Mouse (Mus musculus): ENCODE measurements at regions not wholly inside any gene's neighbourhood (a gene's known extent, or its start where the extent isn't known, plus 50 kb on each side); places are given as distances from the start of the nearest gene placed in this dataset.

DNA sequence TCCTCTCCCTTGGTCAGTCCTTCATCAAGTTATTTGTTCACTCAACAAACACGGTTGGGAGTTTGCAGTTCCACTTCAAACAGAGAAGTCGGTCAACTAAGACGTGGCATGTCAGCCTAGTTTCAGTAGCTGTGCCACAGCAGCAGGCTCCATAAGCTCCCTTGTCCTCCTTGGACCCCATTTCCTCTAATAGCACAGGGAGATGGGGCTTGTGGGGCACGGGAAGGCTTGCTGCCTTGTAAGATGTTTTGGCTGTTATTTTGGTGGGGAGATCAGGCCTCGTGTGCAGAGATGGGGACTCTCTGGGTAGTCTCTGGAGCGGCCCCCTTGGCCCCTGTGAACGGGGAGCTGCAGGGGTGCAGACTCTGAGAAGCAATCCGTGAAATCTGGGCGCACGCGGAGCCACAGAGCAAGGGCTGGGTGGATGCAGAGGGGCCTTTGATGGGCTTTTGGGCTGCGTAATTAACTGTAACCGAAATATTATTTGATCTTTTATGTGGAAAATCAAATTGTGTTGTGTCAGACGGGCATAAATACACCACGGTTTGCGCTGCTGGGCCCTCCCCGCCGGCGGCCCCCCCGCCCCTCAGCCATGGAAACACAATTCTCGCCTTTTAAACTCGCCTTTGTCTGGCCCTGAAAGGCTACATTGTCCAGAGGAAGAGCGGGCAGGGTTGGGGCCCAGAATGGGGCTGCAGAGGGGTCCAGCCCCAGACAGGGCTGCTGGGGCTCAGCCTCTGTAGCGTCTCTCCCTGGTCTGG, 137.6 kb downstream of the Mn1 start:
- Histone ChIP-seq H3K4me2 (0 out of 2 replicates have a peak overlapping the region, but pooled peaks have one; percentile 12), H3K27me3 (peaks cover 55% of the 10 kb centered on the region), H3K4me1 (peaks cover 27% of the 10 kb centered on the region), H3K4me3 (replicated peaks) (no peak overlapping the region), H3K9me3 (replicated peaks) (no peaks in the 10 kb centered on the region), H3K36me3 (no peaks in the 10 kb centered on the region), H3K9ac (no peak overlapping the region), H3K27ac (peak overlapping the region; percentile 75)
- 0 out of 2 replicates have a peak, but pooled peaks have one; percentile 31 for ATAC-seq (replicated peaks; ENCODE audit: low FRiP score)
- 21% methylated on average over 24 of the region's 24 CpGs for WGBS

- Histone ChIP-seq H3K27me3 (peaks cover 54% of the 10 kb centered on the region), H3K36me3 (no peaks in the 10 kb centered on the region), H3K9me3 (replicated peaks) (no peaks in the 10 kb centered on the region), H3K4me3 (replicated peaks) (no peak overlapping the region), H3K4me2 (0 out of 2 replicates have a peak overlapping the region, but pooled peaks have one; percentile 12), H3K9ac (no peak overlapping the region), H3K4me1 (peaks cover 27% of the 10 kb centered on the region), H3K27ac (peak overlapping the region; percentile 75)
- peak; percentile 31; the same call in 1 of the 2 replicates for ATAC-seq (replicated peaks; ENCODE audit: low FRiP score)
- 20% methylated on average over 5 of the region's 5 CpGs for WGBS
Measured at GRCm38 (mm10) chr5:111555312-111555957, 138.3 kb downstream of the Mn1 start.

DNA sequence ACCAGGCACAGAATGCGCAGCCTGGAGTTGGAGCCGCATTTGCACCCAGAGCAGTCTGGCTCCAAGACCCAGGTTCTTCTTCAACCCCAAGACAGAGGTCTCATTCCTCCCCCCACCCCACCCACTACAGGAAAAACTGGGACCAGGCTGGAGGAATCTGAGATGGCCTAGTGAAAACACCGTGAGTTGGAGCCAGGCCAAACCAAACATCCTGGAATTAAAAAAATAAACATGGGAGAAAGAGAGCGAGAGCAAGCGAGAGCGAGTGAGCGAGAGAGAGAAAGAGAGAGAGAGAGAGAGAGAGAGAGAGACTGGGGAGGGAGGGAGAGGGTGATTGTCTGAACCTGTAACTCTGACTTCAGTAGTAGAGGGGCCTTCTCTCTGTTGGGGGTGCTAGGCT, 138.8 kb downstream of the Mn1 start:
- Histone ChIP-seq H3K4me1 (peaks cover 33% of the 10 kb centered on the region), H3K27me3 (peaks cover 56% of the 10 kb centered on the region), H3K4me2 (no peak overlapping the region), H3K9ac (no peak overlapping the region), H3K27ac (peak overlapping the region; percentile 75), H3K36me3 (no peaks in the 10 kb centered on the region), H3K4me3 (replicated peaks) (no peak overlapping the region), H3K9me3 (replicated peaks) (no peaks in the 10 kb centered on the region)
- ATAC-seq (replicated peaks; ENCODE audit: low FRiP score): peak; percentile 61
- WGBS: 21% methylated on average over 7 of the region's 7 CpGs

DNA sequence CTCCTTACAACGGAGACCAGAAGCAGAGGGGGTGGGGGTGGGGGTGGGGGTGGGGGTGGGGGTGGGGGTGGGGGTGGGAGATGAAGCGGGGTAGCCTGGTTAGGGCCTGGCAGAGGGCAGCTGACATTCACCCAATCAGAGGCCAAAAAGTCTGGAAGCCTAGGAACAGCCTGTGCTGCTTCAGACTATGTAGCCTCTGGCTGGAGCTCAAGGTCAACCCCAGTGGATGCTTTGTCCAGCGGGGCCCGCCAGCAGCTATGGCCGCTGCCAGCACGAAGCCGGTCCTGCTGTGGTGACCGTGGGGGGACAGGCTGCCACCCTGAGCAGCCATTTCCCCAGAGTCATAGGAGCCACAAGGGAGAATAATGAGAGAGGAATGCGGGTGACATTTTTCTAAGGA, 143.3 kb downstream of the Mn1 start:
- H3K9ac ChIP-seq: no peak overlapping the region
- no peaks in the 10 kb centered on the region for H3K9me3 ChIP-seq (replicated peaks)
- no peak overlapping the region for H3K4me3 ChIP-seq (replicated peaks)
- no peak for ATAC-seq (replicated peaks; ENCODE audit: low FRiP score)
- H3K36me3 ChIP-seq: no peaks in the 10 kb centered on the region
- 62% methylated on average over 9 of the region's 9 CpGs for WGBS
- no peak overlapping the region for H3K4me2 ChIP-seq
- H3K4me1 ChIP-seq: peaks cover 19% of the 10 kb centered on the region
- H3K27ac ChIP-seq: no peak overlapping the region
- peaks cover 71% of the 10 kb centered on the region for H3K27me3 ChIP-seq

GRCm38 (mm10) chr5:111561301-111561700, 144.1 kb downstream of the Mn1 start:
- peaks cover 80% of the 10 kb centered on the region for H3K27me3 ChIP-seq
- H3K9me3 ChIP-seq (replicated peaks): no peaks in the 10 kb centered on the region
- H3K27ac ChIP-seq: no peak overlapping the region
- H3K4me2 ChIP-seq: no peak overlapping the region
- H3K4me3 ChIP-seq (replicated peaks): no peak overlapping the region
- H3K9ac ChIP-seq: no peak overlapping the region
- 67% methylated on average over 10 of the region's 10 CpGs for WGBS
- H3K4me1 ChIP-seq: peaks cover 11% of the 10 kb centered on the region
- no peak for ATAC-seq (replicated peaks; ENCODE audit: low FRiP score)
- H3K36me3 ChIP-seq: no peaks in the 10 kb centered on the region

DNA sequence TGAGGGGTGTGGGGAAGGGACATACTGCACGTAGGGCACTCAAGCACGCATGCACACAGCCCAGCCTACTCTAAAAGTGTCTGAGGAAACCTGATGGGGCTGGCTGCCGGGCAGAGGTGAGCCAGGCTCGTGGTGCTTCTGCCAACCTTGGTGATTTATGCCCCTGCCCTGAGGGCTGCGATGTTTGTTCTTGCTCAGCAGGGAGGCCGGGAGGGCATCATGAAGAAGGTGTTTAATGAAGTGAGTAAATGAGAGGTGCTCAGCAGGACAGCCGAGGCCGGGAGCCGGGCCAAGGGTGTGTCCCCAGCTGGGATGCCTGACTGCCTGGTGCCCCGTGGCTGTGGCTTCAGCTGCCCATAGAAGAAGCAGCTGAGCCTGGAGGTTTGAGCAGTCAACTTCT, 153.7 kb downstream of the Mn1 start:
- no peak overlapping the region for H3K4me2 ChIP-seq
- H3K27me3 ChIP-seq: peaks cover 85% of the 10 kb centered on the region
- no peak overlapping the region for H3K27ac ChIP-seq
- H3K4me1 ChIP-seq: peaks cover 31% of the 10 kb centered on the region
- H3K9me3 ChIP-seq (replicated peaks): no peaks in the 10 kb centered on the region
- H3K36me3 ChIP-seq: no peaks in the 10 kb centered on the region
- no peak overlapping the region for H3K4me3 ChIP-seq (replicated peaks)
- ATAC-seq (replicated peaks; ENCODE audit: low FRiP score): peak; percentile 88
- 6% methylated on average over 10 of the region's 10 CpGs for WGBS
- H3K9ac ChIP-seq: no peak overlapping the region

- Histone ChIP-seq H3K9me3 (replicated peaks) (no peaks in the 10 kb centered on the region), H3K9ac (no peak overlapping the region), H3K4me1 (peaks cover 52% of the 10 kb centered on the region), H3K27me3 (peaks cover 88% of the 10 kb centered on the region), H3K27ac (no peak overlapping the region), H3K36me3 (no peaks in the 10 kb centered on the region), H3K4me3 (replicated peaks) (no peak overlapping the region), H3K4me2 (no peak overlapping the region)
- no peak for ATAC-seq (replicated peaks; ENCODE audit: low FRiP score)
- WGBS: 12% methylated on average over 13 of the region's 13 CpGs
Measured at GRCm38 (mm10) chr5:111573265-111573873, 156.2 kb downstream of the Mn1 start.

DNA sequence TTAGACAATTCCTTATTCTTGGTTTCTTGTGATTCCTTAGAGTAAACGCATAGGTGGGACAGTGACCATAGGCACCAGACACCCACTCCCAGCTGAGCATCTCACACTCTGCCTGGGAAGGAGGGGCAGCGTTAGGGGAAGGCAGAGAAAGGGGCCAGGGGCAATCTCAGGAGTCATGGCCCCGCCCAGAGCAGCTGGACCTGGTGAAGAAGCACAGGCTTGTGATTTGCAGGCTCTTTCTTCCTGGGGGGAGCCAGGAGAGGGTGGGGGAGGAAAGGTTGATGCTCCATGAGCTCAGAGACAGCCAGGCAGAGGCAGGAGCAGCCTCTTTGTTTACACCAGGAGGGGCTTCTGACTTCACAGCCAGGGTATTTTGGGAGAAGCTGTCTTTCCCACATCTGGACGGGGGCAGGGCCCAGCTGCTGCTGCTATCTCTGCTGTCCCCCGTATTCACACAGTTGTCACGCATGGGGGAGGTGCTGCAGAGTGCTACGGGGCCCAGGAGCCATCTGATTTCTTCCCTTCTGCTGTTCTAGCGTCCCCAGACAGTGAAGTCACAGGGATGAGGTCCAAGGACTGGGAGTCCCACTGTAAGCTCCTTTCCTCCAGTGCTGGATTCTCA, 157.2 kb downstream of the Mn1 start:
- H3K4me2 ChIP-seq: no peak overlapping the region
- H3K9ac ChIP-seq: no peak overlapping the region
- H3K9me3 ChIP-seq (replicated peaks): no peaks in the 10 kb centered on the region
- peaks cover 88% of the 10 kb centered on the region for H3K27me3 ChIP-seq
- H3K27ac ChIP-seq: no peak overlapping the region
- peaks cover 62% of the 10 kb centered on the region for H3K4me1 ChIP-seq
- H3K36me3 ChIP-seq: no peaks in the 10 kb centered on the region
- H3K4me3 ChIP-seq (replicated peaks): no peak overlapping the region
- no peak for ATAC-seq (replicated peaks; ENCODE audit: low FRiP score)
- WGBS: 17% methylated on average over 8 of the region's 8 CpGs

DNA sequence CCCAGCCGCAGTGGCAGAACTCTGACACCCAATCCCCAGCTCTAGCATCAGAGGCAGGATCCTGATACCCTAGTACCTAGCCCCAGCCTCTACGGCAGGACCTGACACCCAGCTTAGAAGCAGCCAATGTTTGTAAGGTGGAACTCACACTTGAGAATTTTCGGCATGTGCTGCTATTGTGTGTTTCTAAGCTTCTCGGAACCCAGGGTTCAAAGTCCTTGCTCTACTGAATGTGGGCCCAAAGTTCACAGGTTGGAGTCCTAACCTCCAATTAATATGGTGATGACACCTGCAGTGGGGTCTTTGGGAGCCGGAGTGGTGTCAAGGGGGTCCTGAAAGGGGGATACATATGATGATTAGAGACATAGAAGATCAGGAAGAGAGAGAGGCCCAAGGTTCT, 158.2 kb downstream of the Mn1 start:
- H3K4me2 ChIP-seq: no peak overlapping the region
- H3K27ac ChIP-seq: no peak overlapping the region
- H3K36me3 ChIP-seq: no peaks in the 10 kb centered on the region
- 78% methylated on average over 5 of the region's 5 CpGs for WGBS
- no peak for ATAC-seq (replicated peaks; ENCODE audit: low FRiP score)
- peaks cover 66% of the 10 kb centered on the region for H3K4me1 ChIP-seq
- H3K27me3 ChIP-seq: peaks cover 84% of the 10 kb centered on the region
- H3K9me3 ChIP-seq (replicated peaks): no peaks in the 10 kb centered on the region
- H3K4me3 ChIP-seq (replicated peaks): no peak overlapping the region
- no peak overlapping the region for H3K9ac ChIP-seq

DNA sequence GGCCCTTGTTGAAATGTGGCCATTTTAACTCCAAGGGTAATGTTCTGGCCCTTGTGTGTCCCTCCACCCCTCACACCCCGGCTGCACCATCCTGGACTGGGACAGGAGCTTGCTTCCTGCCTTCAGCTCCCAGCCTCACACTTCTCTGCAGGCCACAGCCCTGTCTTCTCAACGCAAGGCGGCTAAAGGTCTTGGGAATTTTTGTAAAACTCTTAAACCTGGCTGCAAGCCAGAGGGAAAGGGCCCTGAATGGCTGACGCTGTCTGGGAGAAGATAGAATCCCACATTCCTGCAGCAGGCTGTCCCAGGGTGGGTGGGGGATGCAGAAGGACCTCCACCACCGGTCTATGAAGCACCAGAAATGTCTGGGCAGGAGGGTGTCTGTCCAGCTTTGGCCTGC, 156.3 kb upstream of the Gm26897 start:
- H3K9me3 ChIP-seq (replicated peaks): no peaks in the 10 kb centered on the region
- peaks cover 86% of the 10 kb centered on the region for H3K27me3 ChIP-seq
- peak overlapping the region; percentile 73 for H3K27ac ChIP-seq
- peak; percentile 48; the same call in 1 of the 2 replicates for ATAC-seq (replicated peaks; ENCODE audit: low FRiP score)
- no peak overlapping the region for H3K4me3 ChIP-seq (replicated peaks)
- no peaks in the 10 kb centered on the region for H3K36me3 ChIP-seq
- 31% methylated on average over 5 of the region's 5 CpGs for WGBS
- H3K4me2 ChIP-seq: no peak overlapping the region
- peaks cover 75% of the 10 kb centered on the region for H3K4me1 ChIP-seq
- no peak overlapping the region for H3K9ac ChIP-seq

DNA sequence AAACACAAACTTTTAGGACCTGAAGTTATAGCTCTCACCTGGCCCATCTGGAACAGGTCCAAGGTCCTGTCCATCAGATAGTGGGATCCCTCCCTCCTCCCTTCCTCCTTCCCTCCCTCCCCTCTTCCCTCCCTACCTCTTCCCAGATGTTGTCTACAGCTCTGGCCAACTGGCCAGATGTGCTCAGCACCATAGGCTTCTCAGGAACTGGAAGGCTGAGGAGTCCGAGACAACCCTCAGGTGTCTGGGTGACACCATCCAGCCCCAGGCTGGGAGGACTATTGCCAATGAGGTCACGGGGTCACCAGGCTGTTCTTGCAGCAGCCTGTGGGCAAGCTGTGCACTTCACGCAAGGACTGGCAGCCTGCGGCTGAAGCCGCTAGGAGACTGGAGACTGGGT, 155.6 kb upstream of the Gm26897 start:
- peaks cover 86% of the 10 kb centered on the region for H3K27me3 ChIP-seq
- H3K4me2 ChIP-seq: no peak overlapping the region
- no peaks in the 10 kb centered on the region for H3K36me3 ChIP-seq
- H3K4me1 ChIP-seq: peaks cover 73% of the 10 kb centered on the region
- H3K27ac ChIP-seq: peak overlapping the region; percentile 73
- H3K4me3 ChIP-seq (replicated peaks): no peak overlapping the region
- no peaks in the 10 kb centered on the region for H3K9me3 ChIP-seq (replicated peaks)
- WGBS: 42% methylated on average over 5 of the region's 5 CpGs
- no peak overlapping the region for H3K9ac ChIP-seq
- no peak for ATAC-seq (replicated peaks; ENCODE audit: low FRiP score)

All from kidney, embryonic 15.5 days (tissue).